Mouse (Mus musculus) heart, embryonic 14.5 days (tissue): ENCODE data around the gene Usp32. TPM values are rescaled to one million over a fixed set of nuclear protein-coding genes. Genes with fewer than 3 reads are reported as not detected.

Experiments
- ATAC-seq: fragments of 200-750 bp; cut with Nextera tagmentation; 2 replicates; pipeline ENCODE4 v1.8.0; 2017; ENCODE audit warnings: low read depth, moderate TSS enrichment; ENCODE audit not compliant: insufficient number of reproducible peaks, insufficient read depth, low FRiP score
- H3K27ac ChIP-seq, 2 experiments: fragments of 200-500 bp in 1 of 2; fragments of 300-500 bp in 1 of 2; sonication (generic) in 1 of 2; replicated peaks in 1 of 2; 2 replicates each; pipeline ENCODE4 v1.5.1; 2012 to 2014; ENCODE audit warnings: low read depth in 2 of 2, low read length in 2 of 2, control low read depth in 1 of 2, mild to moderate bottlenecking in 1 of 2, mixed read lengths in 1 of 2; ENCODE audit not compliant: control insufficient read depth in 1 of 2, insufficient read depth in 1 of 2
- H3K27me3 ChIP-seq: fragments of 300-500 bp; sonication (generic); 2 replicates; pipeline ENCODE4 v1.6.1; 2014; ENCODE audit warnings: mild to moderate bottlenecking, low read length, control low read depth; ENCODE audit not compliant: control insufficient read depth, insufficient read depth
- H3K36me3 ChIP-seq: fragments of 300-500 bp; sonication (generic); 2 replicates; pipeline ENCODE4 v1.6.1; 2014; ENCODE audit warnings: mild to moderate bottlenecking, control low read depth, low read length, mixed read lengths; ENCODE audit not compliant: control insufficient read depth, insufficient read depth
- H3K4me1 ChIP-seq, 2 experiments: fragments of 200-500 bp in 1 of 2; fragments of 300-500 bp in 1 of 2; sonication (generic) in 1 of 2; 2 replicates each; pipeline ENCODE4 v1.6.1; 2012 to 2014; ENCODE audit warnings: low read length in 2 of 2, control low read depth in 1 of 2, mixed read lengths in 1 of 2; ENCODE audit not compliant: control insufficient read depth in 2 of 2, insufficient read depth in 2 of 2
- H3K4me2 ChIP-seq: fragments of 300-500 bp; sonication (generic); 2 replicates; pipeline ENCODE4 v1.6.1; 2014; ENCODE audit warnings: mild to moderate bottlenecking, low read length
- H3K4me3 ChIP-seq, 2 experiments: fragments of 200-500 bp in 1 of 2; fragments of 300-500 bp in 1 of 2; sonication (generic) in 1 of 2; 2 replicates each; pipeline ENCODE4 v1.5.1; 2012 to 2014; ENCODE audit warnings: low read length in 2 of 2, mild to moderate bottlenecking in 2 of 2, control low read depth in 1 of 2, low read depth in 1 of 2, moderate library complexity in 1 of 2; ENCODE audit not compliant: control insufficient read depth in 1 of 2, insufficient read depth in 1 of 2
- H3K9ac ChIP-seq: fragments of 300-500 bp; sonication (generic); 2 replicates; pipeline ENCODE4 v1.6.1; 2014; ENCODE audit warnings: mild to moderate bottlenecking, low read length
- H3K9me3 ChIP-seq: fragments of 300-500 bp; sonication (generic); 2 replicates; pipeline ENCODE4 v1.6.1; 2016; ENCODE audit warnings: low read length, control low read depth; ENCODE audit not compliant: control insufficient read depth
- WGBS: fragments of 180-500 bp; shearing (Covaris S2); extraction: QIAGEN DNeasy Blood & Tissue Kit; methylation state at CpG from one replicate; pipeline ENCODE4 v1.1.7; 2014; 5-methylcytosine and 5-hydroxymethylcytosine counted together
- polyA plus RNA-seq: library from polyadenylated mRNA; unstranded; fragments of >200 nt; fragmentation: Nextera tagmentation; extraction: Ambion mirVana; gene quantifications from 2 replicates; pipeline ENCODE4 v1.2.1, GENCODE M21; 2014

The Usp32 gene
- polyA plus RNA-seq, 1 experiment from 2014 or later, result 6.2 TPM

GRCm38 (mm10) chr11:85117160-85117559, 22.8 kb downstream of the Usp32 start:
- H3K9ac ChIP-seq, result no peak overlapping the region
- no peak for ATAC-seq
- no peaks in the 10 kb centered on the region for H3K36me3 ChIP-seq
- H3K27me3 ChIP-seq, result no peaks in the 10 kb centered on the region
- H3K4me1 ChIP-seq, result no peaks in the 10 kb centered on the region; a peak in 1 of 4 replicates
- H3K4me2 ChIP-seq, result no peak overlapping the region
- H3K27ac ChIP-seq, result no peak overlapping the region
- no peak overlapping the region for H3K4me3 ChIP-seq
- H3K9me3 ChIP-seq, result no peaks in the 10 kb centered on the region

- Histone ChIP-seq H3K4me3 (no peak overlapping the region), H3K4me1 (no peaks in the 10 kb centered on the region; a peak in 1 of 4 replicates), H3K9ac (no peak overlapping the region), H3K9me3 (no peaks in the 10 kb centered on the region), H3K4me2 (no peak overlapping the region), H3K27ac (no peak overlapping the region), H3K36me3 (peaks cover under 1% of the 10 kb centered on the region; the same call in 1 of the 2 replicates), H3K27me3 (no peaks in the 10 kb centered on the region)
- 73% methylated on average over 3 of the region's 3 CpGs for WGBS
- ATAC-seq, result no peak
Observed at GRCm38 (mm10) chr11:85116084-85116844, 23.7 kb downstream of the Usp32 start.

GRCm38 (mm10) chr11:85109957-85110356, 30.0 kb downstream of the Usp32 start:
- H3K36me3 ChIP-seq, result peaks cover 5% of the 10 kb centered on the region; the same call in 1 of the 2 replicates

GRCm38 (mm10) chr11:85107217-85107616, 32.7 kb downstream of the Usp32 start:
- peaks cover 2 to 5% of the 10 kb centered on the region in 2 experiments for H3K4me1 ChIP-seq
- no peak overlapping the region for H3K9ac ChIP-seq
- WGBS, result 97% methylated on average over 3 of the region's 3 CpGs
- no peaks in the 10 kb centered on the region for H3K9me3 ChIP-seq
- ATAC-seq, result no peak
- no peak overlapping the region for H3K4me3 ChIP-seq
- H3K4me2 ChIP-seq, result no peak overlapping the region
- H3K27me3 ChIP-seq, result no peaks in the 10 kb centered on the region
- H3K27ac ChIP-seq, result no peak overlapping the region
- peaks cover 7% of the 10 kb centered on the region; the same call in 1 of the 2 replicates for H3K36me3 ChIP-seq

More at GRCm38 (mm10) chr11:85109957-85110356, 30.0 kb downstream of the Usp32 start:
- Histone ChIP-seq H3K27ac (no peak overlapping the region), H3K9me3 (no peaks in the 10 kb centered on the region), H3K4me3 (no peak overlapping the region), H3K9ac (no peak overlapping the region), H3K27me3 (no peaks in the 10 kb centered on the region), H3K4me2 (no peak overlapping the region), H3K4me1 (peaks cover 2 to 5% of the 10 kb centered on the region in 2 experiments)
- ATAC-seq, result no peak

GRCm38 (mm10) chr11:85105836-85106235, 34.1 kb downstream of the Usp32 start:
- ATAC-seq, result no peak
- Histone ChIP-seq H3K4me2 (no peak overlapping the region), H3K27ac (no peak overlapping the region), H3K4me1 (peaks cover 2 to 5% of the 10 kb centered on the region in 2 experiments), H3K9me3 (no peaks in the 10 kb centered on the region), H3K9ac (no peak overlapping the region), H3K36me3 (peaks cover 3% of the 10 kb centered on the region; the same call in 1 of the 2 replicates), H3K27me3 (no peaks in the 10 kb centered on the region), H3K4me3 (no peak overlapping the region)
- WGBS, result 89% methylated on average over 2 of the region's 2 CpGs

GRCm38 (mm10) chr11:85103763-85104162, 36.2 kb downstream of the Usp32 start:
- no peak overlapping the region for H3K9ac ChIP-seq
- no peaks in the 10 kb centered on the region for H3K9me3 ChIP-seq
- no peak for ATAC-seq
- WGBS, result 35% methylated on average over 2 of the region's 2 CpGs
- no peaks in the 10 kb centered on the region for H3K27me3 ChIP-seq
- no peak overlapping the region for H3K27ac ChIP-seq
- peaks cover 2 to 5% of the 10 kb centered on the region in 2 experiments for H3K4me1 ChIP-seq
- H3K4me3 ChIP-seq, result no peak overlapping the region
- H3K4me2 ChIP-seq, result no peak overlapping the region
- peaks cover 8% of the 10 kb centered on the region; the same call in 1 of the 2 replicates for H3K36me3 ChIP-seq

- H3K27me3 ChIP-seq, result no peaks in the 10 kb centered on the region
- 56% methylated on average over 5 of the region's 5 CpGs for WGBS
- H3K9me3 ChIP-seq, result no peaks in the 10 kb centered on the region
- no peak overlapping the region for H3K4me2 ChIP-seq
- peaks cover 6% of the 10 kb centered on the region; the same call in 1 of the 2 replicates for H3K36me3 ChIP-seq
- ATAC-seq, result no peak
- H3K4me3 ChIP-seq, result no peak overlapping the region
- H3K4me1 ChIP-seq, result peaks cover 3 to 9% of the 10 kb centered on the region in 2 experiments; a peak in 3 of 4 replicates
- H3K27ac ChIP-seq, result no peak overlapping the region
- no peak overlapping the region for H3K9ac ChIP-seq
Observed at GRCm38 (mm10) chr11:85095116-85095515, 44.8 kb downstream of the Usp32 start.
